Mouse (Mus musculus) frontal cortex, postnatal 10 days (tissue): ENCODE measurements at regions not wholly inside any gene's neighbourhood (a gene's known extent, or its start where the extent isn't known, plus 50 kb on each side); places are given as distances from the start of the nearest gene placed in this dataset.
"Not testable (repeated sequence)": the region's sequence is repeated elsewhere in the genome, so short reads cannot be mapped to it uniquely, and the experiment has no call there.

Experiments used
- DNase-seq, 2 experiments: peaks; one replicate each; pipeline ENCODE4 v3.0.0; 2022; ENCODE audit warnings: low spot score in 2 of 2, mixed read lengths in 1 of 2

DNA sequence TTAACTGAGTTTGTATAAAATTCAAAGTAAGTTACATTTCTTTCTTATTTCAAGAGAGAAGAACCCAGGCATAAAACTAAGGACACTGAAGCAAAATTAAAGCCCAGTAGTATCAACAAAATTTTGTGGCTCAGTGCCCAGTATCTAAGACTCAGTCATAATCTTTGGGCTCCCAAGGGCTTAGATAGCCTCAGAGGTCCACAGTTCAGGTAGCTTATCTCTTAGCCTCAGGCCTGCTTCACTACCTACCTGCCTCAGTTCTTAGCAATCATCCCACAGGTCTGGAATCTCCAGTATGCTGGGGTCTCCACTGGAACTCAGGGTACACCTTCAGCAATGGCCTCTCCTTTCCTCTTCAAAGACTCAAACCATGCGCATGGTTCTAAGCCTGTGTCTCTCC lies 531.4 kb upstream of the Olfr1507 start:
- DNase-seq: not testable (repeated sequence)

DNA sequence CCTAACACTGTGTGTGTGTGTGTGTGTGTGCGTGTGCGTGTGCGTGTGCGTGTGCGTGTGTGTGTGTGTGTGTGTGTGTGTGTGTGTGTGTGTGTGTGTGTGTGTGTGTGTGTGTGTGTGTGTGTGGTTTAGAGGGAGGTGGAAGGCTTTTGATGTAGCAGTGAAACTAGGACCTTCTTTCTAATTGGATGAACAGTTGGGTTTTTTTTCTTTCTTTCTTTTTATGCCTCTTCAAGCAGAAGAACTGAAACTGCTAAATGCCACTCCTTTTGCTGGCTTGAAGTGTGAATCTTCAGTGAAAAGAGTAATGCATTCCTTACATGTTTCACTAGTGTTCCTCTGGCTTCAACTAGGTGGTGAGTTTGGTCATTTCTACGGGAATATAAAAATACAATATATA lies 524.6 kb upstream of the Olfr1507 start:
- DNase-seq: not testable (repeated sequence)

- DNase-seq: not testable (repeated sequence)
Observed at GRCm38 (mm10) chr14:53007741-53008140, 512.2 kb upstream of the Olfr1507 start.

- not testable (repeated sequence) for DNase-seq
Observed at GRCm38 (mm10) chr14:53007323-53007722, 511.8 kb upstream of the Olfr1507 start.

DNA sequence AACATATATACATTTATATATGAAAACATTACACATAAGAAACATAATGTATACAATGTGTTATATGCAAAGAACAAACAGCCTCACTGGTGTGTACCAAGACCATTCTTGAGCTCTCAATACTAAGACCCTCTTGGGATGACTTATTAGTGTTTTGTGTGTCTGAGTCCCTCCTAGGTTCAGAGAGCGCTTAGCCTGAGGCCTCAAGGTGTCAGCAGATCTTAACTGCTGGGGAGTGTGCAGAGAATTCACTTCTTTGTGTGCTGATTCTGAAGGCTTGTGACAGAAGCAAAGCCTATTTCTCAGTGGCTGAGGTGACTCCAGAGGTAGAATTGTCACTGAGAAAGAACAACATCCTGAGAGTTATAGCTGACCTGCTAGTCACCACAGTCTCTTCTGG lies 505.7 kb upstream of the Olfr1507 start:
- not testable (repeated sequence) for DNase-seq

DNA sequence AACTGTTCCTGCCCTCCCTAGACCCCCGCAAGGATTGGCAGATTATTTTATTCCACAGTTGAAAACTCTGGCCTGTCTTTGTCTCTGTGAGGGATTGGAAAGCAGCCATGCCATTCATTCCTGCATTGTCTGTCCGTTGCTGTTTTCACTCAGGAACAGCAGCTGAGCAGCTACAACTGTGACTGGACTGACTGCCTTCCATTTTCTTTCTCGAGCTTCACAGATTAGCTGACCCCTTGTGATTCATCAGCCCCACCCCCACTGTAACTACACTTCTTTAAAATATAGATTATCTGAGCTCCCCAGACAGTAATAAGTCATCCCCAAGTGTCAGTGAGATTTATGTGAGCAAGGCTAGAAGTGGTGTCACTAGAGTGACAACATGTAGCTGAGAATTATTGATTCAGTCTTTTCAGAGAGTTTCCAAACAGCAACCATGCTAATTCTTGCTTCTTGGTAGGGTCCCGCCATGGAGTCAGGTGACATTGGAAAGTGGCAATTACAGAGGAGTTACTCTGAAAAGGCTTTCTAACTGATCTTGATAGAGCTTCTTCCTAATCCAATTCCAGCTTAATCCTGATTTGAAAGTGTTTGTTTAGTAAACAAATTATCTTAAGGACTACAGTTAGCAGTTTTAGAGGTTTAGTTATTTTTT lies 496.7 kb upstream of the Olfr1507 start:
- DNase-seq: not testable (repeated sequence)

GRCm38 (mm10) chr14:52991328-52991665 lies 495.7 kb upstream of the Olfr1507 start:
- not testable (repeated sequence) for DNase-seq

GRCm38 (mm10) chr14:52990569-52991327 lies 495.2 kb upstream of the Olfr1507 start:
- DNase-seq: not testable (repeated sequence)

GRCm38 (mm10) chr14:52989940-52990339 lies 494.4 kb upstream of the Olfr1507 start:
- not testable (repeated sequence) for DNase-seq

DNA sequence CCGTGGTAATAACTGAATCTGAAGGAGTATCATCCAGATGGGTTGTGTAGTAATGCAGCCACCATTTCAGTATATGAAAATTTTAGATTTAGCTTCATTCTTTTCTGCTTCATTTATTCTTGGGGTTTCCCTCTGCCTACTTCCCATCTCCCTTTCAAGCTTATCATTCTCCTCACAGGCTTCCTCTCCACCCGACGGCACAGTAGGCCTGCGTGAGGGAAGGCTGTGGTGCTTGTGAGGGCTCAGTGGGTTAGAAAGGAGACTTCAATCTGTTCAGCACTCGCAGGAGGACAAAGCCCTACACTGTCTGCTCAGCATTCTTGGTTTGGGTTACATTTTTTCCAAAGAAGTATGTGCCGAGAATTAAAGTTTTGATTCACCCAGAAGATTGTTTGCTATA lies 493.0 kb upstream of the Olfr1507 start:
- not testable (repeated sequence) for DNase-seq

- not testable (repeated sequence) for DNase-seq
Observed at GRCm38 (mm10) chr14:52972207-52973003, 476.9 kb upstream of the Olfr1507 start.

DNA sequence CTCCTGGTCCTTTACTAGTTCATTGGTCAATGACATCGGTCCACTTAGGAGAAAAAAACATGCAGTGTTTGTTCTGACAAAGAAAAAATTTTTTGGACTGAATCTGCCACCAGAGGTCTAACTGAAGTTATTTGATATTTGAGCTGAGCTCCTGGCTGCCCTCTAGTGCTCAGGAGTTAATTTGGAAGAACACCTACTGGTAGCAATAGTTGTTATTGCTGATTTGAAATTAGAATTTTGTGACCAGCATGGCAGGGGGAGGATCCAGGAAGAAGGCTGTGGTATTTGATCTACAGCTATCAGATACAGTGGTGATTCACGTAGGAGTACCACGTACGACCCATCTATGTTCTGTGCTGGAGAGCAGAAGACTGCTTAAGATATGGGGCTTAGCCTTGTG lies 466.6 kb upstream of the Olfr1507 start:
- DNase-seq: not testable (repeated sequence)

GRCm38 (mm10) chr14:52956515-52956914 lies 461.0 kb upstream of the Olfr1507 start:
- DNase-seq: not testable (repeated sequence)

DNA sequence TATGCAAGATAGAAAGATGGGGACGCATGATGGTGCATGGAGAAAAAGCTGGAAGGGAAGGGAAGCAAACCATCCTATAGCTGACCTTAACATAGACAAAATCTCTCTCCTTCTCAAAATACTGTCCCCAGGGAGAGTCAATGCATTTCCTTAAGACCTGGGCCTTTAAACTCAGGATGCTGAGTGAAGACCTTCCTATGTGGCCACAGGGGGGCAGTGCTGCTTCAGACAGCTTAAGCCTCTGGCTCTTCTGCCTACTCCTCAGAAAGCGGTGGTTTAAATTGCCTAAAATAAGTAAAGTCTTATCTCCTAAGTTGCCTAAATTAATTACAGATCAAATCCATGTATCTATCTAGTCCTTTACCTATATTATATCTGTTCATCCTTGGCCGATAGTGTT lies 449.4 kb upstream of the Olfr1507 start:
- not testable (repeated sequence) for DNase-seq

GRCm38 (mm10) chr14:52942438-52942837 lies 446.9 kb upstream of the Olfr1507 start:
- DNase-seq: not testable (repeated sequence)

GRCm38 (mm10) chr14:52941747-52942146 lies 446.2 kb upstream of the Olfr1507 start:
- DNase-seq: not testable (repeated sequence)

- not testable (repeated sequence) for DNase-seq
Observed at GRCm38 (mm10) chr14:52920138-52920537, 424.6 kb upstream of the Olfr1507 start.

DNA sequence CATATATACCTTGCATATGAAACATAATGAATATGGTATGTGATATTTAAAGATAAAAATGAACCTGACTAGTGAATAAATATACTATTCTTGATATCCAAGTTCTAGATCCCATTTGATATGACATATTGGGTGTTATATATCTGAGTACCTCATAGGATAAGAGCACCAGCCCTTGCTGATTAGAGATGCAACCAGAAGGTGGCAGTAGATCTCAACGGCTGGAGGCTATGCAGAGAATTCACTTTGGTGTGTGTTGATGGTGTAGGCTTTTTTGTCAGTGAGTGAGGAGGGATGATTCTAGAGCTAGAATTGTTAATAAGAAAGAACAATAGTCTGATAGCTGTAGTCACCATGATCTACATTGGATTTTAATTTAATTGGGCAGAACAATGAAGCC lies 418.3 kb upstream of the Olfr1507 start:
- DNase-seq: not testable (repeated sequence)

GRCm38 (mm10) chr14:52899629-52900028 lies 404.1 kb upstream of the Olfr1507 start:
- DNase-seq: not testable (repeated sequence)

DNA sequence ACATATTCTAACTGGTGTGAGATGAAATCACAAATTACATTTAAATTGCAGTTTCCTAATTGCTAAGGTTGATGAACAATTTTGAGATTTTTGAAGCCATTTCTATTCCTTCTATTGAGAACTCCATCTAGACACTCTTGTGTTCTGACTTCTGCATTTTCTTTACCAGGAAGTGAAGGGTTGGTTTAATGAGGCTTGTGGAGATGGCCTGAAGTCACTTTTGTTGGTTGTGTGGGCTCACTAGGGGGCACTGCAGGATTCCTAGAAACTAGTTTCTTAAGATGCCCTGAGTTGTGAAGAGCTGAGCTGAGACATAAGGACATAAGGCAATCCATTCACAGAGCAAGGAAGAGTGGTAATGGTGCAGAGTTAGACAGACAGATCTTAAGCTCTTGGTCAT lies 402.8 kb upstream of the Olfr1507 start:
- not testable (repeated sequence) for DNase-seq

- not testable (repeated sequence) for DNase-seq
Observed at GRCm38 (mm10) chr14:52879978-52880377, 384.4 kb upstream of the Olfr1507 start.

DNA sequence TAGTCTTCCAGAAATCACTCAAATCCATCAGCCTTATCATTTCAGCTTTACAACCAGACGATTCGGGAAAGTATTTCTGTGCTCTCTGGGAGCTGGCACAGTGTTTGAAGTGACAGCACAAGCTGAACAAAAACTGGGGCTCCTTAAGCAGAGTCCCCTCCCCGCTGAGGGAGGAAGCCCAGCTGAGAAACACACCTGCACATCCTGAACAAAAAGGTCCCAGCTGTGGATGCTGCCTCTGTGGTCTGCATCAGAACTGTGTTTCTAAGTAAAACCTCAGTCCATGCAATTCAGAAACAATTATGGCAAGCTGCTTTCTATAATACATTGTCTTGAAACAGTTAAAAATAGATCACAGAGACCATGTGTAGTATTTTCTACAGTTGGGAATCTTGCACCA lies 368.3 kb upstream of the Olfr1507 start:
- DNase-seq: not testable (repeated sequence)
